ENCODE assay signal across 7 mouse cellular contexts in genomic region chr9:106421865-106422160, GRCm38 (mm10). TPM values are rescaled to one million over a fixed set of nuclear protein-coding genes. Genes with fewer than 3 reads are reported as not detected.
DNase-seq lines count a peak whose midpoint lies in the region; ATAC-seq lines count a peak whose summit lies in the region.

No protein-coding gene starts in this region.

- 0% methylated on average over 3 of the region's 3 CpGs for WGBS in limb, embryonic 10.5 days
- WGBS in midbrain, embryonic 13.5 days: 0% methylated on average over 3 of the region's 3 CpGs

- H3K9me3 ChIP-seq in limb, embryonic 10.5 days (replicated peaks): no peaks in the 10 kb centered on the region
- H3K9me3 ChIP-seq in midbrain, embryonic 13.5 days: no peaks in the 10 kb centered on the region

- H3K4me1 ChIP-seq in limb, embryonic 10.5 days: peaks cover 52% of the 10 kb centered on the region
- peaks cover 38% of the 10 kb centered on the region for H3K4me1 ChIP-seq in midbrain, embryonic 13.5 days (replicated peaks)

- H3K27ac ChIP-seq in limb, embryonic 10.5 days: peak overlapping the region; percentile 80; the same call in 1 of the 2 replicates
- H3K27ac ChIP-seq in midbrain, embryonic 13.5 days: peak overlapping the region; percentile 80; the same call in 1 of the 2 replicates

- peak; percentile 80 for ATAC-seq in midbrain, embryonic 13.5 days

- peak overlapping the region; percentile 41 for H3K4me2 ChIP-seq in midbrain, embryonic 13.5 days (replicated peaks)

- H3K4me3 ChIP-seq in limb, embryonic 10.5 days: peak overlapping the region; percentile 32; the same call in 1 of the 2 replicates
- no peak overlapping the region; the same call in 1 of the 2 replicates for H3K4me3 ChIP-seq in midbrain, embryonic 13.5 days (replicated peaks)

- H3K36me3 ChIP-seq in limb, embryonic 10.5 days: no peaks in the 10 kb centered on the region
- H3K36me3 ChIP-seq in midbrain, embryonic 13.5 days: no peaks in the 10 kb centered on the region

- H3K9ac ChIP-seq in midbrain, embryonic 13.5 days (replicated peaks): no peak overlapping the region

- DNase-seq in adrenal gland, postnatal 10 days: peak; percentile 90
- peak; percentile 90 for DNase-seq in embryo, embryonic 9.5 days (ENCODE audit: extremely low spot score)
- peak; percentile 98 for DNase-seq in heart, adult 11 months
- peak; percentile 81 for DNase-seq in kidney, adult 11 months
- DNase-seq in limb, embryonic 10.5 days (ENCODE audit: low spot score): peak; percentile 92
- DNase-seq in spleen, adult 12 weeks (ENCODE audit: low spot score): peak; percentile 53

- peaks cover 11% of the 10 kb centered on the region for H3K27me3 ChIP-seq in limb, embryonic 10.5 days (ENCODE audit: low read depth, poor library complexity, severe bottlenecking)
- 0 out of 2 replicates have a peak, but pooled peaks cover 5% of the 10 kb centered on the region for H3K27me3 ChIP-seq in midbrain, embryonic 13.5 days

RNA-seq across cellular contexts. Expression of gene Rpl29, which starts 7.4 kb away (rescaled TPM):
- 100 to 1,000 TPM; 485 to 490 TPM for total RNA-seq in adrenal gland, postnatal 10 days (2021)
- polyA plus RNA-seq in limb, embryonic 10.5 days (2016; fragmentation: Nextera tagmentation; extraction: Ambion mirVana): 1,033 and 1,267 TPM in 2 replicates
- 676 and 681 TPM in 2 replicates for polyA plus RNA-seq in midbrain, embryonic 13.5 days (2015; fragmentation: Nextera tagmentation; extraction: Ambion mirVana)

RNA-seq across cellular contexts. Expression of gene Acy1, which starts 16.3 kb away (rescaled TPM):
- total RNA-seq in adrenal gland, postnatal 10 days (2021): 10 to 100 TPM; 21.3 to 23.1 TPM
- polyA plus RNA-seq in limb, embryonic 10.5 days (2016; fragmentation: Nextera tagmentation; extraction: Ambion mirVana): 49.4 and 52.8 TPM in 2 replicates
- 23.6 and 24.4 TPM in 2 replicates for polyA plus RNA-seq in midbrain, embryonic 13.5 days (2015; fragmentation: Nextera tagmentation; extraction: Ambion mirVana)

RNA-seq across cellular contexts. Expression of gene Abhd14b, which starts 25.4 kb away (rescaled TPM):
- 10 to 100 TPM; 30.7 to 32.6 TPM for total RNA-seq in adrenal gland, postnatal 10 days (2021)
- polyA plus RNA-seq in limb, embryonic 10.5 days (2016; fragmentation: Nextera tagmentation; extraction: Ambion mirVana): 5.9 and 7.6 TPM in 2 replicates
- 5.8 and 6.0 TPM in 2 replicates for polyA plus RNA-seq in midbrain, embryonic 13.5 days (2015; fragmentation: Nextera tagmentation; extraction: Ambion mirVana)

RNA-seq across cellular contexts. Expression of gene Abhd14a, which starts 25.7 kb away (rescaled TPM):
- total RNA-seq in adrenal gland, postnatal 10 days (2021): 10 to 100 TPM; 20.6 to 24.6 TPM
- polyA plus RNA-seq in limb, embryonic 10.5 days (2016; fragmentation: Nextera tagmentation; extraction: Ambion mirVana): 45.0 and 46.9 TPM in 2 replicates
- 40.2 and 43.0 TPM in 2 replicates for polyA plus RNA-seq in midbrain, embryonic 13.5 days (2015; fragmentation: Nextera tagmentation; extraction: Ambion mirVana)

RNA-seq across cellular contexts. Expression of gene Pcbp4, which starts 31.3 kb away (rescaled TPM):
- 10 to 100 TPM; 28.6 to 42.5 TPM for total RNA-seq in adrenal gland, postnatal 10 days (2021)
- 275 and 316 TPM in 2 replicates for polyA plus RNA-seq in limb, embryonic 10.5 days (2016; fragmentation: Nextera tagmentation; extraction: Ambion mirVana)
- 280 and 309 TPM in 2 replicates for polyA plus RNA-seq in midbrain, embryonic 13.5 days (2015; fragmentation: Nextera tagmentation; extraction: Ambion mirVana)
